Mouse (Mus musculus): ENCODE results near the gene Gm45837. TPM values are rescaled to one million over a fixed set of nuclear protein-coding genes. Genes with fewer than 3 reads are reported as not detected.

The Gm45837 gene
- total and polyA plus RNA-seq, 3 experiments, result 1.2 TPM; not detected in 2

- no peak overlapping the region for H3K9ac ChIP-seq (ENCODE audit: control insufficient read depth, low read depth, low read length, poor library complexity, severe bottlenecking)
- no peak for DNase-seq (ENCODE audit: low read depth, low spot score)
- no peak overlapping the region for H3K27ac ChIP-seq (ENCODE audit: control insufficient read depth, low read depth, low read length)
- no peaks in the 10 kb centered on the region for H3K36me3 ChIP-seq (ENCODE audit: control insufficient read depth in 1 of 2, insufficient read depth in 2 of 2, low read length in 2 of 2)
- H3K79me2 ChIP-seq (ENCODE audit: control insufficient read depth, insufficient read depth, low read length, poor library complexity), result no peaks in the 10 kb centered on the region
- H3K9me3 ChIP-seq (replicated peaks; ENCODE audit: insufficient read depth, low read length), result no peaks in the 10 kb centered on the region
- H3K4me3 ChIP-seq (ENCODE audit: control insufficient read depth in 1 of 2, insufficient read depth in 1 of 2, low read depth in 2 of 2, low read length in 2 of 2), result no peak overlapping the region
- H3K4me1 ChIP-seq (ENCODE audit: control insufficient read depth in 1 of 2, insufficient read depth in 2 of 2, low read length in 2 of 2), result no peaks in the 10 kb centered on the region
- TF ChIP-seq RCOR1 (IDR thresholded peaks at IDR 0.05; ENCODE audit: low read depth, low read length), result no peak
- no peak for TF ChIP-seq RAD21 (IDR thresholded peaks at IDR 0.05; ENCODE audit: low read depth, low read length)
- no peak for TF ChIP-seq MYC (IDR thresholded peaks at IDR 0.05; ENCODE audit: low read depth, low read length)
- TF ChIP-seq USF2 (IDR thresholded peaks at IDR 0.05; ENCODE audit: borderline replicate concordance in 1 of 2, insufficient read depth in 1 of 2, low read depth in 1 of 2, low read length in 2 of 2), result no peak
- no peak for TF ChIP-seq GABPA (IDR thresholded peaks at IDR 0.05; ENCODE audit: low read depth, low read length)
- no peak for TF ChIP-seq ELF1 (IDR thresholded peaks at IDR 0.05; ENCODE audit: low read depth, low read length)
- TF ChIP-seq SMC3 (IDR thresholded peaks at IDR 0.05; ENCODE audit: low read depth, low read length), result no peak
- no peak for TF ChIP-seq MEF2A (IDR thresholded peaks at IDR 0.05; ENCODE audit: extremely low read depth, insufficient replicate concordance, low read depth, low read length, poor library complexity, severe bottlenecking)
- peaks cover 3 to 7% of the 10 kb centered on the region in 2 experiments; a peak in 3 of 4 replicates for H3K27me3 ChIP-seq (ENCODE audit: control insufficient read depth in 1 of 2, insufficient read depth in 2 of 2, low read length in 2 of 2)
Measured at GRCm38 (mm10) chr7:101521696-101522095, 111.0 kb downstream of the Gm45837 start.

DNA sequence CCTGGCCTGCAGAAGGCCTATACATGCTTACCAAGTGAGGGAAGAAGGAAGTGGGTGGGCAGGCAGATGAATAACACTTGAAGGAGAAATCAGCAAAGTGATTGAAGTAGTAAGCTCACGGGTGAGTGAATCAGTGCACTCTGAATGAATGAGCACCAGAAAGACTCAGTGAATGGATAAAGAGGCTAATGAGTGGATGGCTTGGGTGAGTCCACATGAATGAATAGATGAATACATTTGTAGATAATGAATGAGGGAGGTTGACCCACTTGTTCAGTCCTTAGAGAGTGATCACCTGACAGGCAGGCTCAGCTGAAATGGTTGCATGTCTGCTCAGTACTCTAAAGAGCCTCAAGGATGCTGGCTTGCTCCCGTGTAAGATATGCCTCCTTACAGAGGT, 112.5 kb downstream of the Gm45837 start:
- Histone ChIP-seq H3K27ac (ENCODE audit: control insufficient read depth, low read depth, low read length) (no peak overlapping the region), H3K4me1 (ENCODE audit: control insufficient read depth in 1 of 2, insufficient read depth in 2 of 2, low read length in 2 of 2) (no peaks in the 10 kb centered on the region), H3K27me3 (ENCODE audit: control insufficient read depth in 1 of 2, insufficient read depth in 2 of 2, low read length in 2 of 2) (peaks cover 3 to 7% of the 10 kb centered on the region in 2 experiments; a peak in 3 of 4 replicates), H3K9me3 (replicated peaks; ENCODE audit: insufficient read depth, low read length) (no peaks in the 10 kb centered on the region), H3K36me3 (ENCODE audit: control insufficient read depth in 1 of 2, insufficient read depth in 2 of 2, low read length in 2 of 2) (no peaks in the 10 kb centered on the region), H3K4me3 (ENCODE audit: control insufficient read depth in 1 of 2, insufficient read depth in 1 of 2, low read depth in 2 of 2, low read length in 2 of 2) (no peak overlapping the region), H3K79me2 (ENCODE audit: control insufficient read depth, insufficient read depth, low read length, poor library complexity) (no peaks in the 10 kb centered on the region), H3K9ac (ENCODE audit: control insufficient read depth, low read depth, low read length, poor library complexity, severe bottlenecking) (no peak overlapping the region)
- TF ChIP-seq BHLHE40 (IDR thresholded peaks at IDR 0.05; ENCODE audit: borderline replicate concordance, low read depth, low read length) (no peak), RAD21 (IDR thresholded peaks at IDR 0.05; ENCODE audit: low read depth, low read length) (no peak), MAZ (IDR thresholded peaks at IDR 0.05; ENCODE audit: low read depth, low read length) (no peak), TAL1 (IDR thresholded peaks at IDR 0.05; ENCODE audit: low read length) (no peak), RCOR1 (IDR thresholded peaks at IDR 0.05; ENCODE audit: low read depth, low read length) (no peak), USF2 (IDR thresholded peaks at IDR 0.05; ENCODE audit: borderline replicate concordance in 1 of 2, insufficient read depth in 1 of 2, low read depth in 1 of 2, low read length in 2 of 2) (no peak), MXI1 (IDR thresholded peaks at IDR 0.05; ENCODE audit: low read depth, low read length) (no peak), TBP (IDR thresholded peaks at IDR 0.05; ENCODE audit: low read depth, low read length) (no peak), SIN3A (IDR thresholded peaks at IDR 0.05; ENCODE audit: low read length) (no peak), GATA1 (IDR thresholded peaks at IDR 0.05; ENCODE audit: low read depth, low read length) (no peak), CTCF (IDR thresholded peaks at IDR 0.05 in 2 of 3, conservative IDR thresholded peaks at IDR 0.05 in 1 of 3; ENCODE audit: control insufficient read depth in 1 of 3, insufficient read depth in 1 of 3, low read depth in 2 of 3, low read length in 3 of 3, poor library complexity in 1 of 3, severe bottlenecking in 1 of 3) (no peak), ZC3H11A (IDR thresholded peaks at IDR 0.05; ENCODE audit: low read depth, low read length) (no peak), NRF1 (IDR thresholded peaks at IDR 0.05; ENCODE audit: insufficient read depth, low read depth, low read length, poor library complexity, severe bottlenecking) (no peak), ETS1 (IDR thresholded peaks at IDR 0.05; ENCODE audit: low read depth, low read length) (no peak)
- DNase-seq (ENCODE audit: low read depth, low spot score), result no peak

Measured in MEL (cell line).